Mouse (Mus musculus): Measurements from ENCODE around the gene Bahd1.

Bahd1 gene

GRCm38 (mm10) chr2:118899981-118900825 lies at the start of gene Bahd1:
Bahd1 (plus strand) TSS chr2:118900377.
- DNase-seq (ENCODE audit: low read depth, low spot score), result peak; percentile 37

GRCm38 (mm10) chr2:118851756-118852155 lies 48.4 kb upstream of the Bahd1 start:
- no peak for DNase-seq (ENCODE audit: low read depth, low spot score)

- DNase-seq (ENCODE audit: low read depth, low spot score), result peak; percentile 93
Observed at GRCm38 (mm10) chr2:118861454-118862339, 38.5 kb upstream of the Bahd1 start, which contains the start of gene Ivd. Ivd (plus strand) TSS chr2:118861954.

- DNase-seq (ENCODE audit: low read depth, low spot score), result no peak
Observed at GRCm38 (mm10) chr2:118862340-118862675, 37.9 kb upstream of the Bahd1 start.

DNA sequence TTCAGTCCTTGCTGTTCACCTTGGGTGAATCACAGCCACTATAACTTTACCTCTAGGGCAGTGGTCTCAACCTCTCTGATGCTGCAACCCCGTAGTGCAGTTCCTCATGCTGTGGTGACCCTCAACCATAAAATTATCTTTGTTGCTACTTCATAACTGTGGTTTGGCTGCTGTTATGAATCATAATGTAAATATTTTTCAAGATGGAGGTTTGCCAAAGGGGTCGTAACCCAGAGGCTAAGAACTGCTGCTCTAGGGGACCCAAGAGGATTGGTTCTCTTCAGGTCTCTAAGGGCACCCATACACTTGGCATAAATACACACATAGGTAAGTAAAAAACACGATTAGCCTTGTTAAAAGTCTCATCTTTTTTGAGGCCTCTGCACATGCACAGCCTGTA lies 29.6 kb upstream of the Bahd1 start:
- DNase-seq (ENCODE audit: low read depth, low spot score), result no peak

DNA sequence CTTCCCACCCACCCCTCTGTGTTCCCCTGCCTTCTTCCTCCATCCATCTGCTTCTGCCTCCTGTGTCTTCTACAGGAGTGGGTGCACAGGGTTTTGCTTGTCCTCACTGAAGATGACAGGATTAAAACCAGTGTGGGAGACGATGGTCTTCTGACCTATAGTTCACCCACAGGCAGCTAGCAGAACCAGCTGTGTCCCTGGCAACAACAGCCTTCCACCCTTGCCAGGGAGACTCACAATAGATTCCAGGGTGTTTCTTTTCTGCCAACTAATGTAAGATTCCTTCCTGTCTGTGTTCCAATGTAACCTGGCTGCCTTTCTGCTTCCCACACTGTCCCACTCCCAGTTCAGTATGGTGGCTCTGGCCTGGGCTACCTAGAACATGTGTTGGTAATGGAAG lies 29.1 kb upstream of the Bahd1 start:
- no peak for DNase-seq (ENCODE audit: low read depth, low spot score)

DNA sequence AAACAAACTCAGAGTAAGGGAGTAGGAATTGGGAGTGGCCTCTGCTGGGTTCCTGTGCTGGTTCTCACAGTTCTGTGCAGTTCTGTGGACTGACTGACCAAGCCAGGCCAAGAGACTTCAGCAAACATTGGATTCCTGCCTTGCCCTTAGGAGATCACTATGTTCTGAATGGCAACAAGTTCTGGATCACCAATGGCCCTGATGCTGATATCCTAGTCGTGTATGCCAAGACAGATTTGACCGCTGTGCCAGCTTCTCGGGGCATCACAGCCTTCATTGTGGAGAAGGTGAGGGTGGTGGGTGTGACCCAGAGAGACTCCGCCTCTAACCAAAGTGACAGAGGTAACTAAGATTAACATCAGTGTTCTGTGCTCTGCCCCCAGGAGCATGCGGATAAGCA lies 27.2 kb upstream of the Bahd1 start:
- no peak for DNase-seq (ENCODE audit: low read depth, low spot score)

DNA sequence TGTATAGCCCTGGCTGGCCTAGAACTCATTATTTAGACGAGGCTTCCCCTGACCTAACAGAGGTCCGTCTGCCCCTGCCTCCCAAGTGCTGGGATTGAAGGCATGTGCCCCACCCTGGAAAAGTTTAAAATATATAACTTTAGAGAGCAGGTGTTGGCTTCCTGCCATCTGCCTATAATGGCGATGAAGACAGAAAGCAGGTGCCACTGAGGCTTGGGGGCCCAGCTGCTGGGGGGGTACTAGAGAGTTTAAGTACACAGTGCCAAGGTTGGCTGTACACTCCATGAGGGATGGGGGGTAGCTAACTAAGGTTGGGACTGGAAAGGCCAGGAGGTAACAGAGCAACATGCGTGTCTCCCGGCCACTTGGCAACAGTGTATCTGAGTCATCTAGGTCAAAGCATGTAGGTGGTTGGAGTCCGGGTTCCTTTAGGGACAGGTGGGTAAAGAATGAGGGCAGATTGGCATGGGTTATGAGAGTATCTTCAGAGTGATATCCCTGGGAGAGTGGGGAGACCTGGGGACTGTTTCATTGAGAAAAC lies 26.2 kb upstream of the Bahd1 start:
- no peak for DNase-seq (ENCODE audit: low read depth, low spot score)

- no peak for DNase-seq (ENCODE audit: low read depth, low spot score)
Observed at GRCm38 (mm10) chr2:118875316-118875715, 24.9 kb upstream of the Bahd1 start.

DNA sequence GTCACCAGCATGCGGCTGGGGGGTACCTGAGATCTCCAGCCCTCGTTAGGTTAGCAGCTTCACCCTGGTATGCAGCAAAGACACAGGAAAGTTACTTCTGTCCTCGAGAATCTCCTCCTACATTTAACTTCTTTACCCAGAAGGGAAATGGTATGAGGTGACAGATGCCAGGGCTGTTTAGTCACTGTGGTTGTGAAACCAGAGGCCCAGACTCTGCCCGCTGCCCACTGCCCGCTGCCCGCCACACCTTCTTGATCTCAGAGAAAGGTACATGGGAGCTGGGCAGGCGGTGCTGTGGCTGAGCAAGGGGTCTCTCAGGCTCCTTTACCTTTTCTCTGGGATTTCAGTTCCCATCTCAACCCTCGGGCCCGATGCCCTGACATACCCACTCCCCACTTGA lies 23.7 kb upstream of the Bahd1 start:
- no peak for DNase-seq (ENCODE audit: low read depth, low spot score)

DNA sequence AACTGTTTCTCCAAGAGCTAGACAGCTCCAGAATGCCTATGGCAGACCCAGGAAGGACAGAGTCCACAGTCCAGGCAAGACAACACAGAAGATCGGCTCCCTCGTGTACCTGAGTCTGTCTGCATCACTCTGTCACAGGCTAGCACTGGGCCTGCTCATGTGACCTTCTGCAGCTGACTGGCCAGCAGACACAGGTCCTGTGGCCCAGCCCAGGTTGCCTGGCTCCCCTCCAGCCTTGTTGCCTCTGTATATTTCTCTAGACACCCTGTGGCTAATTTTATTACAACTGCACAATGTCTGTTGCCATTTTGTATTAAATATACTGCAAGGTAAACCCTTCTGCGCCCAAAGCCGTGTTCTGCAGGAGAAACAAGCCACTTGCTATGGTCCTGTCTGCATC lies 19.2 kb upstream of the Bahd1 start:
- DNase-seq (ENCODE audit: low read depth, low spot score), result no peak

GRCm38 (mm10) chr2:118881956-118882355 lies 18.2 kb upstream of the Bahd1 start:
- DNase-seq (ENCODE audit: low read depth, low spot score), result no peak

DNA sequence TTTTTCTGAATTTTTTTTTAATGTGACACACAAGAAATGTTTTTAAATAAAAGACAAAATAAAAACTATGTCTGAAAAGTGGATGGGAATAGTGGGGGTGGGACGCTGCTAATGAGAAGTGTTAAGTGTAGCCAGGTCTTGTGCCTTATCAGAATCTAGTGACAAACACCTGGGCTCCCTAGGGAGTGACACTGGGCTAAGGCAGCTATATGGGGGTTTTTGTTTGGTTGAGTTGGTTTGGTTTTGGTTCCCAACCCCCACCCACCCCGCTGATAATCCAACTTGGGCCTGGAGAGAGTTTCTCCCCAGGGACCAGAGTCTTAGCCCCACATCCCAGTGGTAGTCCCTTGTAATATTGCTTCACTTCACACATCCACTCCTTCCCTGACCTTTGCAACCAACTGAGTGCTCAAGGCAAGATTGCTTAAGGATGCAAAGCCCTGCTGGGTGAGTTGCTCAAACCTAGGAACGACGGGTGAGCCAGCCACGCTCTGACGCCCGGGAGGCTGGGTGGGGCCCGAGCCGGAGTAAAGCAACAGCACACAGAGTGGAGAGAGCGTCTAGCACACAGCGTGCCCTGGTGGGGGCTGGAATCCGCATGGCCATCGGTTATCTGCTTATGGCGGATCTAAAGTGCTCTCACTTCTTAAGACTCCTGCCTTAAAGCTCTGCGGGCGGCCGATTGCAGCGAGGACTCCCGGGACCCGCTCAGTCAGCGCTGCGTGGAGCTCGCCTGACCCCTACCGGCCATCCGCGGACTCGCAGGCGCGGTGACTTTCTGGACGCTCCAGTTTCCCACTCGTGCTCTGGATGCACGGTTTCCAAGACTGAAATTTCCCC lies 17.1 kb upstream of the Bahd1 start:
- peak; percentile 74 for DNase-seq (ENCODE audit: low read depth, low spot score)

GRCm38 (mm10) chr2:118887440-118887839 lies 12.7 kb upstream of the Bahd1 start:
- no peak for DNase-seq (ENCODE audit: low read depth, low spot score)

- DNase-seq (ENCODE audit: low read depth, low spot score), result no peak
Observed at GRCm38 (mm10) chr2:118887845-118888548, 12.2 kb upstream of the Bahd1 start.

DNA sequence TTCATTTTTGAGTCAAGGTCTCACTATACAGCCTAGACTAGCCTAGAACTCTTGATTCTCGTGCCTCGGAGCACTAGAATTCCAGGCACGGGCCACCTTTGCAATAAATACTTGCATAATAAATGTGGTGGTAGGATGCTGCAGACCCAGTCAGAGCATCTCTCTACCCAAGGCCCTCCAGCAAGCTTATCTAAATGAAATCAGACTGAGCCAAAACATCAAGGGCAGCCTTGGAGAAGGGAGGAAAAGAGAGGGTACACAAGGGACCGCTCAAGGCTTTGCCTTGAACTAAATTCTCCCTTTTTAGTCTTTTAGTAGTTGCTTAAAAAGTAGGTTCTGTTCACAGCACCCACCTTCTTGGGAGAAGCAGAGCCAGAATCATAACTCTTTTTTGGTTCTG lies 9.0 kb upstream of the Bahd1 start:
- DNase-seq (ENCODE audit: low read depth, low spot score), result no peak

DNA sequence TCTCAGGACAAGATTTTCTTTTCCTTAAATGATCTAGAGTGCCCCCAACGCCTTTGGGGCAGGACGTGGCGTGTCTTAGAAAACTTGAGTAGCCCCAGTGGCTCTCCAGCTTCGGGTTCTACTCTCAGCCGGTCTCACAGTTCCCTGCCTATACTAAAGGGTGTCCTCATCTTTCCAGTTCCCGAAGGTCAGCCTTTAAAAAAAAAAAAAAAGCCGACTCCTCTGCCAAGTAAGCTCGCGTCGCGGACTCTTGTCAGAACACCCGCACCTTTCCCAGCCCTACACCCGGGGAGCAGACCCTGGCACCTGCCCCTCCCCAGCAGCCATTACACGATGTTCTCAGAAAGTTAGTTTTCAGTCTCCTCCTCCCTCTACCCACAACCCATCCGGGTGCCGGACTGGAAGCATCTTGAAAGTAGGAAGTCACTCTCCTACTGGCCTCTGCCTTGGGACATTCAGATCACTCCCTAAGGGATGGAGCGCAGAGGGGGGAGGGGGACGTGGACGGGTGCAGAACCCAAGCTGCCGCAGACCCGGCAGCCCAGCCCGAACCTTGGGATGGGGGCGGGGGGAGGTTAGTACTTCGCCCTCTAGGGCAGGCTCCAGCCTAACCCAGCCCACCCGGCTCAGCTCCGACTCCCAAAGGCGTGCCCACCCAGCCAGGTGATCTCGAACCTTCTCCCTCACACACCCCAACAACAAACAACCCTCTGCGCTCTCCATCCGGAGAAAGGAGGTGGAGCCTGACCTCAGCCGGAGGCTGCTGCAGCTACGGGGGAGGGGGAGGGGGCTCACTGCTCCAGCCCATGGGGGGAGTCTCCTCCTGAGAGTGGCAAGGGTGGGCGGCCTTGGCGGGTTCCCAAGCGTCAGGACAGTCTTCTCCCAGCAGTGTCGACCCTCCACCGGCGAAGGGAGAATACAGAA lies 3.9 kb upstream of the Bahd1 start:
- DNase-seq (ENCODE audit: low read depth, low spot score), result peak; percentile 77

DNA sequence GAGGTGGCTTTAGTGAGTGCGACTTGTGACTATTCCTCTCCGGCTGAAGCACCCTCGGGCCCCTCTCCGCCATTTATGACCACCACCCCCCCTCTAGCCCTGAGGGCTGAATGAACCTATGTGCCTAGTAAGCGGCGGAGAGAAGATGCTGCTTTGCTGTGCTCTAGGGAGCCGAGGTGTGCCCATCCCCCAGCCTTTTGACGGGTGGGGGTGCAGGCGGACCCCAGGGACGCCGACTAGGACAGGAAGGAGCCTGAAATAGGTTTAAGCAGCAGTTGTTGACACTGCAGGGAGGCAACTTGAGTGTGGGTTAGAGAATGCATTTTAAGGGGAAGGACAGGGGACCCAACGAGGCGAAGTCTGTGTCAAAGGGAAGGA lies 3.3 kb upstream of the Bahd1 start:
- no peak for DNase-seq (ENCODE audit: low read depth, low spot score)

GRCm38 (mm10) chr2:118897392-118897791 lies 2.8 kb upstream of the Bahd1 start:
- DNase-seq (ENCODE audit: low read depth, low spot score), result no peak

DNA sequence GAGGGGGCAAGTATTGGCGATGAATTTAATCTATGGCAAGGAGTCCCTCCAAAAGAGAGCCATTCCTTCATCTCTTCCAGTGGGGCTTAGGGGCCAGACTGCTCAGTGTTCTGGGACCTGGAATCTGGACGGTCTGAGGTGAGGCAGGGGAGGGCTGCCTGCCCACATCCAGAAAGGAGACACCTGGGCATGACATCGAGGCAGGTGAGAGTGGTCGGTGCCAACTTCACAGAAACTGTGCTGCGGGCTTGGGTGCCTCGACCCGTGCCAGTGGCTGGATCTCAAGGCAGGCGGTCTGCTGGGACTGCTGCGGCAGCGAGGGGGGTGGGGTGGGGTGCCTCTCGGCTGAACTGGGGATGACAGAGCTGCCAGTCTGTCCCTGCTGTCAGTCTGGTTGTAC lies 2.4 kb upstream of the Bahd1 start:
- no peak for DNase-seq (ENCODE audit: low read depth, low spot score)

Measured in CD4-positive helper T cell, adult 2 months (primary cell).